Mouse (Mus musculus) megakaryocyte, adult 5-6 weeks (primary cell): ENCODE data around the gene Tmem255b. TPM values are rescaled to one million over a fixed set of nuclear protein-coding genes. Genes with fewer than 3 reads are reported as not detected.

Experiments
- total RNA-seq, 2 experiments: library from RNA; stranded (forward) in 1 of 2; stranded (reverse) in 1 of 2; fragments of 153-499, 151-499 nt in 1 of 2; fragments of 221-1000, 200-1000 nt in 1 of 2; gene quantifications; 2 replicates each; pipeline versions ENCODE4 v1.2.3 to v1.2.4; 2015 to 2017

Gene Tmem255b
- total RNA-seq, 2 experiments from 2014 or later, result not detected

Other genes with a start within 250 kb of the Tmem255b start
- 0.22 and 0.80 TPM in 2 replicates for gene Grtp1, start 234.6 kb upstream of the Tmem255b start, total RNA-seq (2015)
- gene Grtp1, start 234.6 kb upstream of the Tmem255b start, total RNA-seq (2017), result 0.53 TPM in 1 of 2 replicates, not detected in the other
- gene Adprhl1, start 181.0 kb upstream of the Tmem255b start, total RNA-seq (2015), result not detected in 2 replicates
- gene Adprhl1, start 181.0 kb upstream of the Tmem255b start, total RNA-seq (2017), result not detected in 2 replicates
- gene Dcun1d2, start 147.1 kb upstream of the Tmem255b start, total RNA-seq (2015), result 10.6 and 10.8 TPM in 2 replicates
- gene Dcun1d2, start 147.1 kb upstream of the Tmem255b start, total RNA-seq (2017), result 14.6 and 19.7 TPM in 2 replicates
- 11.2 and 16.0 TPM in 2 replicates for gene Tmco3, start 147.0 kb upstream of the Tmem255b start, total RNA-seq (2015)
- 8.2 and 8.9 TPM in 2 replicates for gene Tmco3, start 147.0 kb upstream of the Tmem255b start, total RNA-seq (2017)
- 136 and 146 TPM in 2 replicates for gene Tfdp1, start 96.4 kb upstream of the Tmem255b start, total RNA-seq (2015)
- 103 and 105 TPM in 2 replicates for gene Tfdp1, start 96.4 kb upstream of the Tmem255b start, total RNA-seq (2017)
- gene Atp4b, start 38.4 kb upstream of the Tmem255b start, total RNA-seq (2015), result not detected in 2 replicates
- gene Atp4b, start 38.4 kb upstream of the Tmem255b start, total RNA-seq (2017), result not detected in 2 replicates
- gene Grk1, start 30.1 kb upstream of the Tmem255b start, total RNA-seq (2015), result 0.04 TPM in 1 of 2 replicates, not detected in the other
- not detected in 2 replicates for gene Grk1, start 30.1 kb upstream of the Tmem255b start, total RNA-seq (2017)
- 0.43 and 0.56 TPM in 2 replicates for gene Gas6, start 59.3 kb downstream of the Tmem255b start, total RNA-seq (2015)
- 0.77 and 1.6 TPM in 2 replicates for gene Gas6, start 59.3 kb downstream of the Tmem255b start, total RNA-seq (2017)
- gene 1700029H14Rik, start 127.3 kb downstream of the Tmem255b start, total RNA-seq (2015), result not detected in 2 replicates
- gene 1700029H14Rik, start 127.3 kb downstream of the Tmem255b start, total RNA-seq (2017), result not detected in 2 replicates
- 72.8 and 75.0 TPM in 2 replicates for gene Rasa3, start 242.4 kb downstream of the Tmem255b start, total RNA-seq (2015)
- gene Rasa3, start 242.4 kb downstream of the Tmem255b start, total RNA-seq (2017), result 159 and 164 TPM in 2 replicates